Comparison of ENCODE assay signal across 39 mouse cellular contexts in genomic region chrX:85292781-85293180, GRCm38 (mm10). TPM values are rescaled to one million over a fixed set of nuclear protein-coding genes. Genes with fewer than 3 reads are reported as not detected.
DNase-seq lines count a peak whose midpoint lies in the region; ATAC-seq and TF ChIP-seq lines count a peak whose summit lies in the region.
"Had no signal": no experiment of that assay in that cellular context is flagged by ENCODE, and none has a peak within 500 bp of the region (broad histone marks: within the 10 kb centered on the region; RNA-seq: fewer than 3 reads in every experiment).

No protein-coding gene starts in this region.

- H3K27ac ChIP-seq in bone marrow macrophage, adult 2 months (ENCODE audit: insufficient read depth, low read depth, low read length), result peak overlapping the region; percentile 58
- H3K27ac ChIP-seq in hindbrain, embryonic 13.5 days, result no peak overlapping the region
- H3K27ac ChIP-seq: embryonic facial prominence, embryonic 15.5 days; forebrain, embryonic 13.5 days; hindbrain, embryonic 14.5 days; limb, embryonic 10.5 days; limb, embryonic 15.5 days had no signal

- TF ChIP-seq POLR2A in bone marrow macrophage, adult 2 months (IDR thresholded peaks at IDR 0.05; ENCODE audit: borderline replicate concordance, low read depth, low read length), result no peak

- H3K27me3 ChIP-seq in hindbrain, embryonic 13.5 days, result no peaks in the 10 kb centered on the region
- H3K27me3 ChIP-seq: embryonic facial prominence, embryonic 15.5 days; forebrain, embryonic 13.5 days; limb, embryonic 15.5 days had no signal

- no peak for TF ChIP-seq CTCF in bone marrow macrophage, adult 2 months (IDR thresholded peaks at IDR 0.05; ENCODE audit: low read depth, low read length)

- no peak overlapping the region for H3K4me2 ChIP-seq in hindbrain, embryonic 13.5 days
- H3K4me2 ChIP-seq: embryonic facial prominence, embryonic 15.5 days; forebrain, embryonic 13.5 days; heart, embryonic 11.5 days; hindbrain, embryonic 14.5 days; limb, embryonic 15.5 days; midbrain, embryonic 11.5 days had no signal

- no peak for ATAC-seq in hindbrain, embryonic 13.5 days (ENCODE audit: low FRiP score)
- ATAC-seq: activated CD4-positive, CD25-positive, alpha-beta regulatory T cell, adult 4 months; forebrain, embryonic 13.5 days; intestine, postnatal 0 days; midbrain, embryonic 16.5 days had no signal

- WGBS in hindbrain, embryonic 13.5 days, result 84% methylated on average over 5 of the region's 5 CpGs

- no peaks in the 10 kb centered on the region for H3K9me3 ChIP-seq in hindbrain, embryonic 13.5 days
- H3K9me3 ChIP-seq: embryonic facial prominence, embryonic 15.5 days; forebrain, embryonic 13.5 days; limb, embryonic 10.5 days; limb, embryonic 15.5 days had no signal

- no peaks in the 10 kb centered on the region for H3K36me3 ChIP-seq in hindbrain, embryonic 13.5 days
- H3K36me3 ChIP-seq: embryonic facial prominence, embryonic 15.5 days; limb, embryonic 10.5 days; limb, embryonic 15.5 days had no signal

- peaks cover 14% of the 10 kb centered on the region for H3K4me1 ChIP-seq in bone marrow macrophage, adult 2 months (ENCODE audit: control insufficient read depth, insufficient read depth, low read length)
- H3K4me1 ChIP-seq in hindbrain, embryonic 13.5 days (replicated peaks), result no peaks in the 10 kb centered on the region
- H3K4me1 ChIP-seq: embryonic facial prominence, embryonic 15.5 days; forebrain, embryonic 13.5 days; limb, embryonic 10.5 days; limb, embryonic 15.5 days had no signal

- H3K9ac ChIP-seq in hindbrain, embryonic 13.5 days, result no peak overlapping the region
- H3K9ac ChIP-seq: embryonic facial prominence, embryonic 15.5 days; forebrain, embryonic 13.5 days; hindbrain, embryonic 14.5 days; limb, embryonic 15.5 days had no signal

- DNase-seq in adrenal gland, postnatal 10 days, result peak; percentile 1
- DNase-seq in adrenal gland, postnatal 25 days, result no peak
- DNase-seq in lung, postnatal 36 days, result peak; percentile 28
- no peak for DNase-seq in lung, postnatal 14 days
- no peak for DNase-seq in cerebellum, adult 8-10 months
- DNase-seq: B cell, adult 2 months; cerebellum, adult 18-20 months; cerebellum, postnatal 14 days; gastrocnemius, postnatal 10 days; heart, adult 18-20 months; heart, postnatal 4 days; kidney, adult 9 months; kidney, postnatal 10 days; layer of hippocampus, adult 9-11 months; right cerebral cortex, adult 18-20 months; spleen, adult 18-20 months; thymus, adult 18-20 months; thymus, postnatal 4 days had no signal

- H3K4me3 ChIP-seq in bone marrow macrophage, adult 2 months (ENCODE audit: insufficient read depth, low read length), result no peak overlapping the region
- no peak overlapping the region for H3K4me3 ChIP-seq in hindbrain, embryonic 13.5 days
- H3K4me3 ChIP-seq: embryonic facial prominence, embryonic 15.5 days; forebrain, embryonic 13.5 days; limb, embryonic 10.5 days; limb, embryonic 15.5 days had no signal

RNA-seq across cellular contexts. Expression of gene Fthl17a, which starts 43.3 kb away (rescaled TPM):
- not detected for total RNA-seq in adrenal gland, postnatal 10 days (2021)
- not detected in 2 replicates for total RNA-seq in adrenal gland, postnatal 25 days (2021)
- polyA plus RNA-seq in bone marrow macrophage, adult 2 months (2012; ENCODE audit: insufficient read depth, insufficient read length, missing spikeins), result not detected in 2 replicates
- not detected in 2 replicates for polyA plus RNA-seq in hindbrain, embryonic 13.5 days (2015; fragmentation: Nextera tagmentation; extraction: Ambion mirVana)
- total RNA-seq: gastrocnemius, postnatal 10 days; heart, adult 18-20 months; heart, postnatal 4 days; left cerebral cortex, postnatal 10 days; megakaryocyte, adult 5-6 weeks; neutrophil, adult 5-6 weeks had no signal
- polyA plus RNA-seq: activated CD4-positive, CD25-positive, alpha-beta regulatory T cell, adult 4 months; cortical plate, adult 2 months; embryonic facial prominence, embryonic 15.5 days; forebrain, embryonic 13.5 days; heart, embryonic 11.5 days; heart, embryonic 16.5 days; hindbrain, embryonic 14.5 days; intestine, postnatal 0 days; limb, embryonic 10.5 days; limb, embryonic 15.5 days; liver, embryonic 16.5 days; lung, embryonic 16.5 days; midbrain, embryonic 11.5 days; midbrain, embryonic 16.5 days; neural tube, embryonic 11.5 days; stomach, embryonic 16.5 days had no signal

Comparison
In these comparisons a context has a peak if more than half of its experiments do, and no peak if none do; other contexts are left out.
1. DNase-seq: peak in adrenal gland, postnatal 10 days (single experiment) and lung, postnatal 36 days (single experiment); none in adrenal gland, postnatal 25 days (single experiment), lung, postnatal 14 days (single experiment) and cerebellum, adult 8-10 months (single experiment).